Mouse (Mus musculus) urinary bladder, adult 2 months (tissue): ENCODE results near the gene Klhdc8a. TPM values are rescaled to one million over a fixed set of nuclear protein-coding genes. Genes with fewer than 3 reads are reported as not detected.

Experiments
- DNase-seq: peaks from one replicate; pipeline ENCODE4 v3.0.0; 2022; ENCODE audit warnings: low spot score
- polyA plus RNA-seq: library from polyadenylated mRNA; depleted of rRNA; stranded (reverse); fragments of >200 nt; gene quantifications from 2 replicates; pipeline ENCODE4 v1.2.3, GENCODE M21; 2012

Gene Klhdc8a
- polyA plus RNA-seq, 1 experiment, result 1.2 TPM

DNA sequence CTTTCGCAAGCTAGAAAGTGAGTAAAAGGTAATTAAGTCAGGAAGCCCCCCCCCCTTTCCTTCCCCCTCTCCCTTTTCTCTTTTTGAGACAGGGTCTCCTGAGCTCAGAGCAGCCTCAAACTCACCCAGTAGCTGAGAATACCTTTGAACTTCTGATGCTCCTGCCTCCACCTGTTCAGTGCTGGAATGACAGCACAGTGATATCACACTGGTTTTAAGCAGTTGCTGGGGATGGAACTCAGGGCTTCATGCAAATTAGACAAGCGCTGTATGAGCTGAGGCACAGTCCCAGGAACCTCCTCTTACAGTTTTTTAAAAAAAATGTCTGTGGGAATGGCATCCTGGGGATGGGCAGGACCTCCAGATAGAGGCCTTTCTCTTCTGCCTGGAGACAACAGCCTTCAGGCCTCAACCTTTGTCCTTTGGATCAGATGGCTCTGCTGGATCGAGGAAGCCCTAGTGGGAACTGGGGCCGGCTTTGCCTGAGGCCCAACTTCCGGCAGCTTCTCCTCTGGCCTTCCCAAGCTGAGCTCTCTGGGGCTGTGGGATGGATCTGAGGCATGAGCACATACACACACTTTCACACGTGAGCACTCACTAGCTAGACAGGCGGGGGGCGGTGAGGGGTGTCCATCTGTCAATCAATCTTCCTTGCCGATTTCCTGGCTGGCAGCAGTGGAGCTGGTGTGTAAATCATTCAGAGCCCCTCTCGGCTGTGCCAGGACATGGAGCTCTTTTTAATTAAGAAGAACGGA is 7.3 kb upstream of the Klhdc8a start:
- no peak for DNase-seq

DNA sequence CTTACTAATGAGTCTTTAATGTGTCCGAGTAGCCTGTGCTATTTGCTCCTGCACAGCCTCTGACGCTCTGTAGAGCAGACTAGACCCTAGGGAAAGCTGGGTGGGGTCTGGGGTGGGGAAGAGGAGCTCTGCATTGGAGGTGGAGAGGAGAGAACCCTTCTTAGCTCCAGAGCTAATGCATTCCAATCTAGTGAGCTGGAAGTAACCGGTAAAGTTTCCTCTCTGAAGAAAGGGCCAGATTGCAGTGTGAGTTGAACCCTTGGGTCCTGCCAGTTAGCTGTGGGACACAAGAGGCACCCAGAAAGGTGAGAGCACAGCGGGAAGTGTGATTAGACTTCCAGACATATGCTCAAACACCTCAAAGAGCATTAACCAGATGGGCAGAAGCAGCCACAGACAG is 6.7 kb upstream of the Klhdc8a start:
- DNase-seq, result no peak

DNA sequence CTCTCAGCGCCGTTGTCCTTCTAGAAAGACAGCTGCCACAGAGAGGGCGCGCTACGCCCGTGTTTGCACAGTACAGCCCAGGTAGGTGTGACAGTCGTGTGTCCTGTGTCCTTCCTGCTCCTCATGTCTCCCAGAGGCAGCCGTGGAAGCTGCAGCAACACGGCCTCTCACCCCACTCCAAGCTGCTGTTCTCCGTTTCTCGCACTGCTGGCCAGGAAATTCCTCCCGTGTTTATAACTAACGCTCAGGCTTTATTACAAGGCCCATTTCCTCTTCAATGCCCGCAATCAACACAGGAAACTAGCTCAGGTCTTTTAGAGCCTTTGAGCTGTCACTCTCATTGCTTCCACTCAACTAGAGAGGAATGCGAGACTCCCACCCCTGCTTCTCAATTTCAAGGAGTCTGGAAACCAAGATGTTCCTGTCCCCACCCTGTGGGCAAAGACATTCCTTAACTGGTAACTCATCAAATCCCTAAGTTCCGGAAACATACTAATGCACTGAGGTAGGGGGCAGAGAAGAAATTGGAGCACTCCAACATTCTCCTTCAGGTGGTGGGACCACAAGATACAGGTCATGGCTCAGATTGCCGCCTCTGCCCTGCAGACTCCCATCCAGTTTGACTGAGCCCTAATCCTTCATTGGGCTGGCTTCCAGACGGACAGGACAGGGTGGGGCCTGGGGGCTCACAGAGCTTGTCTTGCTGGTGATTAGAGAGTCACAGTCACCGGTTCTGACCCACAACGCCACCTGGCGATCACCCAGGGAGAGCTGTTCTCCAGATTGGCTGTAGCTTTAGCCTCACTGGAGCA is 5.9 kb upstream of the Klhdc8a start:
- DNase-seq, result no peak

DNA sequence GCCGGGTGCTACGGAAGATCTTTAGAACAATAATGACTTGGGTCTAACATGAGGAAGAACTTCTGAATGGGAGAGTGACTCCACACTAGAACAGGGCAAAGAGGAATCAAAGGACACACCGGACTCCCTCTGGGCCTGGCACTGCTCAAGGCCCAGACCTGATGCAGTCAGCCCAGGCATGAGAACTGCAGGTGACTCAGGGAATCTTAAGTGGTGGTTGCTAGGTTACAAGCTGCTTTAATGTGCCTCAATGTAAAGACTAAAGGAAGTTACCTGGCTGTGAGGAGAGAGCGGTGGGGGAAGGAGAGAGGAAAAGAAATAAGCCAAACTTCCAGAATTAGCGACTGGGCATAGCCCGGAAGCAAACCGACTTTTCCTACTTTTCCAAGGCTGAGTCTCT is 2.9 kb upstream of the Klhdc8a start:
- no peak for DNase-seq

DNA sequence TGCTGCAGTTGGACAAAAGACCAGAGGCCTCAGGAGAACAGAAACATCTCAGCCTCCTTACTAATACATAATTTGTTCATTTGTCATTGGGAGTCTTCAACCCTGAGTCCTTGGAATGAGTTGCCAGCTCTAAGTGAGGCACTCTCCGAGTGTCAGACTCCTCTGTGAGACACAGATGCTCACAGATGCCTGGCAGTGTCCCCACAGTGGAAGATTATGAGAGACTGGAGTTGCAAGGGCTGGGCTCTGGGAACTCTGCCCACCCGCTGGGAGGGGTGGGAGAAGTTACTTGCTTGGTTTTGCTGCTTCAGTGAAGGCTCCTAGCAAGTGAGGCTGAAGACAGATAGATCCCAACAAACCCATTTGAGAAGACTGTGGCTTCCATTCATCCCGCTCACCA is 2.4 kb upstream of the Klhdc8a start:
- no peak for DNase-seq

DNA sequence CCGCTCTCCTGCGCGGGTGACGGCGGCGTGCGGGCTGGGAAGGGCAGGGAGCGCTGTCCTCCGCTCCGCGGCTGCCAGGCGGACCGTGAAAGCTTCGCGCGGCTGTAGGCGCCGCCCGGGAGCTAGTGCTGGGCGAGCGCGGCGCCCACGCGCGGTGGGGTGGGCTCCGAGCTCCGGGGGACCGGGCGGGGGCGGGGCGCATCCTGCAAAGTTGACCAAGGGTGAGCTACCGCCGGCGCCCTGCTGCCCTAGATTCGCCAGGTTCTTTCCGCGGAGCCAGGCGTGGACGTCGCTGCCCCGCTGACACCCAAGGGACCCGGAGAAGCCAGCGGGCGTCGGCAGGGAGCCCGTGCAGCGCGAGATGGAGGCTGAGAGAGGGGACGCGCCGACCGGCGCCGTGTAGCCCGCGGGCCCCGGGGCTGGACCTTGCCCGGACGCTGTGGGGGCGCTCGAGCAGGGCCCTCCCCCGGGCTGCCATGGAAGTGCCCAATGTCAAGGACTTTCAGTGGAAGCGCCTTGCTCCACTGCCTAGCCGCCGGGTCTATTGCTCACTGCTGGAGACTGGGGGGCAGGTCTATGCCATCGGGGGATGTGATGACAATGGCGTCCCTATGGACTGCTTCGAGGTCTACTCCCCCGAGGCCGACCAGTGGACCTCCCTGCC is 507 bp downstream of the Klhdc8a start:
- no peak for DNase-seq

DNA sequence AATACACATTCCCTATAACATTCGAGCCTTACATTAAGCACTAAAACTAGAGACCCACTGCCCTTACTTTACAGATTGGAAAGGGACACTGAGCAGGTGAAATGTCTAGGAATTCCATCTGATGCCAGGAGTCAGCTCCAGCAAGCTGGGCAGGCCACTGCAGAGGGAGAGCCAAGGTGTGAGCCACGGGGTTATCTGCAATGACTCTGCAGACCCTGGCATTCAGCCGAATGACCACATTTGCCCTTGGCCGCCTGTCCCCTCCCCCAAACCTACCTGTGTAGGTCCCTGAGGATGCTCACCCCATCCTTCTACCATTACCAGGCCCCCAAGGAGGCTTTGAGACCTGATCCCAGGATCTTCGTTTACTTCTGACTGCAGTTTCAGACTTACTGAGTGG is 1.3 kb downstream of the Klhdc8a start:
- DNase-seq, result no peak

DNA sequence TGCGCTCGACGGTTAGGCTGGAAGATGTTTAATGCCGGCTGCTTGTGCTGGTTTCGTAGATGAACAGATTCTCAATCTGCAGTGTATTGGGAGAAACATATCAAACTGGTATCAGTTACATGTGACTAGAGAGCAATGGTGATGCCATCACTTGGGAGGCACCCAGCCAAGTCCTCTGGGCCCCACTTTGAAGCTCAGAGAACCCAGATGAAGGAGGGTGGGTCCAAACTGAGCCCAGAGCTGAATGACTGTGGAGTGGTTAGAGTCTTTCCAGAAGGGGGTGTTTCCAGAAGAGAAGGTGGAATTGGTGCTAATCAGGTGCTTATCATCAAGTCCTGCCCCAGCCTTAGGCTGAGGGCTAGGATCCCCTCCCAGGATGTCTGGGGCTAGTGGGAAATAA is 2.8 kb downstream of the Klhdc8a start:
- DNase-seq, result no peak

DNA sequence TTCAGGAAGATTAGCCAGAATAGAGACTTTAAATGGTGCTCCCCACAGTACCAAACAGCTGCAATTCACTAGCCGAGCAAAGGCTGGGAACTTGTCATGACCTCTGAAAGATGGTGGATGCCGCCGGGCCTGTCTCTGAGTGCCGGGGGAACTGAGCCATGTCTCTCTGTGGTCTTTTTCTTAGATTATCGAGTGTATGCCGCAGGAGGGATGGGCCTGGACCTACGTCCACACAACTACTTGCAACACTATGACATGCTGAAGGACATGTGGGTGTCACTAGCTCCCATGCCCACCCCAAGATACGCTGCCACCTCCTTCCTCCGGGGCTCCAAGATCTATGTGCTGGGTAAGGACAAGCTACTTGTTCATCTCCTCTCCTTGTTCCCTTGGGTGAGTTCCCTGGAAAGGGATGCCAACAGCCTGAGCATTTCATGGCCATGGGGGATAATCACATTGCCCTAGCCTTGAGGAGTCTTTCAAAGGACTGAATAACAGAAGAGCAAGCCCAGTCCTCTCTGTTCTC is 4.0 kb downstream of the Klhdc8a start:
- DNase-seq, result no peak

DNA sequence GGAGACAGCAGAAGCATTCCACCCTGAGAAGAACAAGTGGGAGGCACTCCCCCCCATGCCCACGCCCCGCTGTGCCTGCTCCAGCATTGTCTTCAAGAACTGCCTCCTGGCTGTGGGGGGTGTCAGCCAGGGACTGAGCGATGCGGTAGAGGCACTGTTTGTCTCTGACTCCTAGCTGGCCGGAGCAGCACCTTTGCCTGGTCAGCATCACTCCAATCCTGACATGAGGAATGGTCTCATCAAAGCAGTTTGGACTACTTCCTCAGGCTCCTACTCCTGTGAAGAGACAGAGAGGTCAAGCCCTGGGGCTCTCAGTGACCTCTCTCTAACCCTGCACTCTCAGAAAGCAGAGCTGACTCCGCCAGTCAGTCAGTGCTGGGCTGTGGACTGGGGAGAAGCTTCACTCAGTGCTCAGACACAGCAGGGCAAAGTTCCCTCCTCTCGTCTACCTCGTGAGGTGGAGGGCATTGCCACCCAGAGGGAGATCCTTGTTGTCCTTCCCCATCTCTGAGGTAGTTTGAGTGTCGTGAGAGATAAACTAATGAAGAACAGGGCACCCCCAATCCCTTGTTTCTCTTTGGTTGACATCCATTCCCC is 6.3 kb downstream of the Klhdc8a start:
- no peak for DNase-seq

DNA sequence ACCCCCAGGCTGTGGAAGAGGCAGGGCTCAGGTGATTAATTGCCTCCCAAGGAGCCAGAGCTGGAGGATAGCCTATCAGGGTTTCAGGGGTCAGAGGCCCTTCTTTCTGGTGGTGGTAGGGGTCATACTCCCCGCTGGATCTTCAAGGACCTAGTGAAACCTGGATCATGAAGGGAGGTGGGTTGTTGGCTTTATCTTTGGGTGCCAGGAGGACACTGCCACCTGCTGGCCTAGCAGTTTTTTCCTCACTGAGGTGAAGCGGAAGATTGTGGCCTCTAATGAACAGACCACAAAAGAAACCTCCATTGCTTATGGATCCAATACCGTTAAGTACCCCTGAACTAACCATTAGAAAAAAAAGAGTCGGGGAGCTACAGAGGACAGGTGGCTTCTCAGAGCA is 7.7 kb downstream of the Klhdc8a start:
- DNase-seq, result no peak

DNA sequence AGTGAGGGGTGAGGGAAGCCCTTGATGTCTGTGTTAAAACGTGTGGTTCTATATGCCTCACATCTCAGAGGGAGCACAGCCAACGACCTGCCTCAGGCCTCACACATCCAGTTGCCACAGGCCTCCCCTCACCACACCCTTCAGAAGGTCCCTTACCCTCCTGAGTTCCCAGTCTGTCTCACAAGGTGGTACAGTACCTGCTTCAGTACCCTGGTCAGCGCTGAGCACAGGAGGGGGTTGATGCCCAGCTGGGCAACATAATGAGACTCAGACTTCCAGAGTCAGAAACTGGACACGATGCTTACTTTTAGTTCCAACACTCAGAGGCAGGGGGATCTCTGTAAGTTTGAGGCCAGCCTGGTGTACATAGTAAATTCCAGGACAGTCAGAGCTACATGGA is 8.4 kb downstream of the Klhdc8a start:
- DNase-seq, result no peak

DNA sequence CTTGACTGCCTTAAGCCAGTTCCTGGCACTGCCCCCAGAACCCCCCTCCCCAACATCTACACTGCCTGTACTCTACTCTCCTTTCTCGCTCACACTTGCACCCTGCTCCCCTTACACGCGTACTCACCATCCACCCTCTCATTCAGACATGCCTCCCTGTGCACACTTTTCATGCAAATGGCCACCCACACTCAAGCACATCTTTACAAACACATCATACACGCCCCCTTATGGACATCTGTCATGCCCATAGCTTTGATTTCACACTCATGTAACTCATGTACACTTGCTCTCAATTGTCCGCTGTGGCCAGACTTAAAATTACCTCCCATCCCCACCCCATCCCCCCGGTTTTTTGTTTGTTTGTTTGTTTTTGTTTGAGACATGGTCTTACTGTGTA is 9.5 kb downstream of the Klhdc8a start:
- DNase-seq, result no peak

DNA sequence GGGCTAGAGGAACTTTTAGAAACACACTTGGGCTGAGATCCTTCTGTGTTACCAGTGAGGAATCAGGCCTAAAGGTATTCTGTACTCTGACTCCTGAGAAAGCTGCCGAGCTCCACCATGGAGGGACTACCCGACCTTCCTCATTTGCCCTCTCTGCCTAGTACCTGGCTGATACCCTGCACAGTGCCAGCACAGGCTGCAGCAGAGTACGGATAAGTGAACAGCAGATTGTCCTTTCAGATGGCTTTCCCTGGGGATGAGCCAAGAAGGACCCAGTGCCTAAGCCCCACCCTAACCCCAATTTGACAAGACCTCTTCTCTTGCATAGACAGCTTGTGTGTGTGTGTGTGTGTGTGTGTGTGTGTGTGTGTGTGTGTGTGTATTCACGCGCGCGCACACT is 10.2 kb downstream of the Klhdc8a start:
- DNase-seq, result no peak

DNA sequence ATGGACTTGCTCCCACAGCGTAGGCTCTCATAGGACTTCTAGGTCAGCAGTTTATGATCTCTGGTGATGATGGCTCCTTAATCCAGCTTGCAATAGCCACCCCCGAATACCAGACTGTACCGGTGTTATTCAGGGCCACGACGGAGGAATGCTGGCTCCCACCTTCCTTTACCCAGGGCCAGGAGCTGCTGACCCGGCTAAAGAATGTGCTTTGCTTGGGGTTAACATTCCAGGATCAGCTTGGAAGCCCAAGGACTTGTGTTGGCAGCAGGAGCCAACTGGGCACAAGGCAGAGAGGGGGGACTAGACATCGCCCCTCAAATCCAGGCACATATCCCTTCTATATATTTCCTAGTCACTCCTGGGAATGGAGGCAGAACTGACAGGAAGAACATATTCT is 12.3 kb downstream of the Klhdc8a start:
- DNase-seq, result no peak

DNA sequence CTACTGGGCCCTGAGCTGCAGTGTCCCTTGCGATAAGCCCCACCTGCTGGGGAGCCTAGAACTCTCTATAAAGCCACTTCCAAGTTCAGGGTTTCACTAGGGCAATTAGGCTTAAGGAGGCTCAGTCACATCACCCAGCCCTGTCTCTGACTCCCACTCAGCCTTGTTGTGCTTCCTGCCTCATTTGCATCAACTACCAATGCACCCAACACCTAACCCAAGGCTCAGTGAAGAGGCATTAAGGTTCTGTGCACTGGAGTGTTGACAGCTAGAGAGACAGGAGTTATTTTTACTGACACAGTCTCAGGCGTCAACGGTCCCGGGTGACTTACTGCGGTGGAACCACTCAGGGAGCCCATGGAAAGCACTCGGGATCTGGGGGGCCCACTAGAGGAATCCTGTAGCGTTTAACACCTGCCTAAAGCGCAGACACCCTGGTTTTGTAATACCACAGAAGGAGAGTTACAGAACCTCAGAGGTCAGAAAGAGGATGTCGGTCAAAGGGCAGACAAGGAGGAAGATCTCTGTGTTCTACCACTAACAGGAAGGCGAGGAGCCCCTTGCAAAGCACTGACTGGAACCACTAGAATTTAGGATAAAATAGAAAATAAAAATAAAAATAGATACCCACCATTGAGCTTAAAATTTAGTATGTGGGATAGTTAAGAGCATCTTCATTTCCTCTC is 12.9 kb downstream of the Klhdc8a start:
- no peak for DNase-seq

DNA sequence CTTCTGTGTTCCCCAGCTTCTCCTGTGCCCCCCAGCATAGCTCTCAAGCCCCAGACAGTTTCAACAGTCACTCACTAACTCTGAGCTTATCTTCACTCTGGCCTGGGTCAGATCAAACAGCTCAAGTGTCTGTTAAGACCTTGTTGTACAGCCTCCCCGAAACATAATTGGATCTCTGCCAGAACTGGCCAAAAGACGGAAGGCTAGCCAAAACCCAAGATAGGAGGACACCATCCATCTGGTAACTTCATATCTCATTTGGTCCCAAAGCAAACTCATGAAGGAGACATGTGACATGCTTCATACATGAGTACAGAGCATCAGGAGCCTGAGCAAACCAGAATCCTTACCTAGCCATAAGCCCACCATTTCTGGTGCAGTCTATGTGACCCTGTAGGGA is 13.6 kb downstream of the Klhdc8a start:
- DNase-seq, result no peak

DNA sequence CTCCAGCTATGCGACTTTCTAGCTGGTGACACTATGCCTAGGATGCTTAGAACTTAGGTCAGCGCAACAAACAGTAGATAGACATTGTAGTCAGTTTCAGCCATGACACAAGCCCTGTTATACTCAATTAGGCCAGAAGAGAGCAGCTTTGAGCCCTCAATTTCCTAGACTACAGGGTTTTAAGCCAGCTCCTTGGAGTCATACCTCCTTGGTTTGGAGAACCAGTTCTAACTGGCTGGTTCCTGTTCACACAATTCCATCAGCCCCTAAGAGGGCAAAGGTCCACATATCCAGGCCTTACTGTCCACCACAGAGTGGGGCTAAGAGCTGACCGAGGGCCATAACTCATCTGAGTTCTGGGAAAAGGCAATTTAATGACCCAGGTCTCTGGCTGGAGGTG is 14.3 kb downstream of the Klhdc8a start:
- no peak for DNase-seq

DNA sequence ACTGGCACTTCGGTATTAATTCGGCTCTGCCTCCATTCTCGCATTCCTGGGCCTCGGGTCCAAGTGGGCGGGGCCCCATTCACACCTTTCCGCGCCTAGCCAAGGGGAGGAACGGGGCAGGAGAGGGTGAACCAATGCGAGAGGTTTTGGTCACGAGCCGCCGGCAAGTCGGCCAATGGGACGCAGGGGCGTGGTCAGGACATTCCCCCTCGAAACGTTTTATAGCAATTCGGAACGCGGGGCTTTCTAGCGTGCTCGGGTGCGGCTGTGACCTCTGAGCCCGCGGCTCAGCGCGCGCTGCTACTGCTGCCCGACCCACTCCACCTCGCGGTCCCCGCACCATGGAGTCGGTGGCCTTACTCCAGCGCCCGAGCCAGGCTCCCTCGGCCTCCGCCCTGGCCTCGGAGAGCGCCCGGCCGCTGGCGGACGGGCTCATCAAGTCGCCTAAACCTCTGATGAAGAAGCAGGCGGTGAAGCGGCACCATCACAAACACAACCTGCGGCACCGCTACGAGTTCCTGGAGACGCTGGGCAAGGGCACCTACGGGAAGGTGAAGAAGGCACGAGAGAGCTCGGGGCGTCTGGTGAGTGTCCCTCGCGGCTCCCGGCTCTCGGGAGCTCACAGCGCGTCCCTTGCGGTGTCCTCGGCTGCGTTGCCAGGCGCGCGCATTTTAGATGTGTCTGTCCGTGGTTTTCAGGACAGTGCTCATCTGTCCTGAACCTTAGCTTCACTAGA is 17.6 kb downstream of the Klhdc8a start, which contains the start of gene Nuak2:
Gene Nuak2 (plus strand): TSS at position 238 of the 736 bp plus-strand sequence.
- DNase-seq, result peak; percentile 69

DNA sequence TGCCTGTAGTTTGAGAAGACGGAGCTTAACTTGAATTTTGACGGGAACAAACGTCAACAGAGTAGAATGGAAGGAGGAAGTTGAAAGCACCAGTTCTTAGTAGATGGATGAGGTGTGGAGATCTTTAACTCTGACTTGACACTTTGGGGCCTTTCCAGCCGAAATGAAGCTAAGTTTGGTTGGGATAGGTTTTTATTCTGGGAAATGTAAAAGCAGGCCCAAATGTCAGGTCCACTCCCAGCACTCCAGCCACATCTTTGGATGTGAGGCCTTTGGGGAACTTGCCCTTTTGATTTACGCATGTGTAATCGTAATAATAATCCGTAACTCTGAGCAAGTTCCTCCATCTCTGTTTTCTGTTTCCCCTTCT is 18.2 kb downstream of the Klhdc8a start:
- DNase-seq, result no peak

DNA sequence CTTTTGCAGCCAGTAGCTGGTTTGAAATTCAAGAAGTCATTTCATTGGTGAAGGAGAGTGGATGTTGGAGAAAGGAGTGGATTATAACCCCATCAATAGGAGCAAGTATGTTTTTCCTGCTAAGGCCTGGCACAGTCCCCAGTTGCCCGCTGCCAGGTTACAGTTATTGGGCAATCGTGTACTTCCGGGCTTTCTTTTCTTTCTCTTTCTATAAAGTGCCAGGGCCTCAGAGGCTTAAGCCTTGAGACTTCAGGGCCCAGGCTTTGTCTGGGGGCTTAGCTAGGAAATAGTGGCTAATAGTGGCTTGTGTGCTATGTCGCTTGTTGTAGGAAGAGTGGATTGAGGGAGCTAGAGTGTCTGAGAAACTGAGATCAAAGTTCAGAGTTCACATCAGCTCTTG is 19.0 kb downstream of the Klhdc8a start:
- no peak for DNase-seq
